Mouse (Mus musculus): ENCODE measurements around the gene Adck2.

DNA sequence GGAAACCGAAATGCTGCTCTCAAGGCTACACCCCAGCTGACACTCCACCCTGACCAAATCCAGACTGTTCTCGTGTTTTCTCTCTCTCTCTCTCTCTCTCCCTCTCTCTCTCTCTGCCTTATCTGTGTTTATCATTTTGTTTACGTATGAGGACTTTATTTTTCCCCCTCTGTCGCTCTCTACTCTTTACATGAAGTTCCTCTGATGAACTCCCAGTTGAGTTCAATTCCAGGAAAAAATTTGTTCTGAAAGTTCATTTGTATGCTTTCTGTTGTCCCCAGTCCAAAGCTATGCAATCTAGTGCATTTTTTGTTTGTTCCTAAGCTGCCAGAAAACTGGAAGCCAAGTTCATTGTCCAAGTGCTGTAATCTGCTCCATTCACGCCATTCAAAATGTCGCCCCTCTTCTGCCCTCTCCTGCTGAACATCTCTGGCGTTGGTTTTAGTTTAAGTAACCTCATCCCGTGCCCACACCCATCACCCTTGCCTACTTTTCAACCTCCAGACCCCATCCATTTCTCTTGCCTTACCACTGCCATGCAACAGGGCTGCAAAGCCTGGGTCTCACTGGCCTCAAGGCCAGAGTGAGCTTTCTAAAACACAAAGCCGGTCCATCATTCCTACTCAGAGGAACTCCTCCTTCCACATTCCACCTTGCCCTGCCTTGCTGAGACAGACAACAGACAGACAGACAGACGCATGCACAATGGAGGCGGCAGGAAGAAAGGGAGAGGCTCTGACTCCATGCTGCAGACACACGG is 18.6 kb upstream of the Adck2 start:
- TF ChIP-seq POLR2A (IDR thresholded peaks at IDR 0.05; ENCODE audit: borderline replicate concordance, insufficient read depth, low read length): no peak
- TF ChIP-seq CTCF (IDR thresholded peaks at IDR 0.05; ENCODE audit: borderline replicate concordance, insufficient read depth, low read depth, low read length): no peak
